15 mouse cellular contexts compared by ENCODE assay signal in genomic region chr12:15603319-15603718, GRCm38 (mm10).
A peak's percentile ranks its signal among the peaks of the same experiment; 100 is the strongest.
DNase-seq lines count a peak whose midpoint lies in the region; ATAC-seq lines count a peak whose summit lies in the region.
"Had no signal": no experiment of that assay in that cellular context is flagged by ENCODE, and none has a peak within 500 bp of the region (broad histone marks: within the 10 kb centered on the region; RNA-seq: fewer than 3 reads in every experiment).

No protein-coding gene starts in this region.

- no peak overlapping the region for H3K4me2 ChIP-seq in forebrain, embryonic 13.5 days
- no peak overlapping the region for H3K4me2 ChIP-seq in hindbrain, embryonic 16.5 days (ENCODE audit: low read length)
- no peak overlapping the region for H3K4me2 ChIP-seq in midbrain, embryonic 11.5 days
- H3K4me2 ChIP-seq: heart, embryonic 15.5 days; liver, embryonic 13.5 days; neural tube, embryonic 13.5 days had no signal

- H3K36me3 ChIP-seq in forebrain, embryonic 10.5 days (replicated peaks): no peaks in the 10 kb centered on the region
- no peaks in the 10 kb centered on the region for H3K36me3 ChIP-seq in forebrain, embryonic 13.5 days (ENCODE audit: poor library complexity, severe bottlenecking)
- H3K36me3 ChIP-seq in hindbrain, embryonic 16.5 days (ENCODE audit: control insufficient read depth, insufficient read depth, low read length): no peaks in the 10 kb centered on the region
- no peaks in the 10 kb centered on the region for H3K36me3 ChIP-seq in midbrain, embryonic 11.5 days (ENCODE audit: control insufficient read depth, insufficient read depth, low read length)
- H3K36me3 ChIP-seq: heart, embryonic 15.5 days; liver, embryonic 13.5 days; neural tube, embryonic 13.5 days had no signal

- peaks cover 30% of the 10 kb centered on the region for H3K4me1 ChIP-seq in forebrain, embryonic 10.5 days
- H3K4me1 ChIP-seq in forebrain, embryonic 13.5 days: peaks cover 11% of the 10 kb centered on the region
- peaks cover 4% of the 10 kb centered on the region for H3K4me1 ChIP-seq in hindbrain, embryonic 16.5 days (ENCODE audit: control insufficient read depth, insufficient read depth, low read depth, low read length)
- peaks cover 3% of the 10 kb centered on the region; the same call in 1 of the 2 replicates for H3K4me1 ChIP-seq in midbrain, embryonic 11.5 days (ENCODE audit: control insufficient read depth, insufficient read depth, low read length)
- H3K4me1 ChIP-seq: liver, embryonic 13.5 days had no signal

- no peak overlapping the region for H3K4me3 ChIP-seq in forebrain, embryonic 10.5 days
- no peak overlapping the region for H3K4me3 ChIP-seq in forebrain, embryonic 13.5 days
- H3K4me3 ChIP-seq in hindbrain, embryonic 16.5 days (ENCODE audit: low read length): no peak overlapping the region
- no peak overlapping the region for H3K4me3 ChIP-seq in midbrain, embryonic 11.5 days (ENCODE audit: low read depth, low read length)
- H3K4me3 ChIP-seq: gastrocnemius, adult 2 months; heart, embryonic 15.5 days; liver, embryonic 13.5 days; neural tube, embryonic 13.5 days had no signal

- H3K9me3 ChIP-seq in forebrain, embryonic 10.5 days: no peaks in the 10 kb centered on the region
- H3K9me3 ChIP-seq in forebrain, embryonic 13.5 days (replicated peaks): no peaks in the 10 kb centered on the region
- no peaks in the 10 kb centered on the region for H3K9me3 ChIP-seq in hindbrain, embryonic 16.5 days (ENCODE audit: control insufficient read depth, low read length)
- no peaks in the 10 kb centered on the region for H3K9me3 ChIP-seq in midbrain, embryonic 11.5 days (ENCODE audit: control insufficient read depth, low read length)
- H3K9me3 ChIP-seq: heart, embryonic 15.5 days; liver, embryonic 13.5 days; neural tube, embryonic 13.5 days had no signal

- no peak overlapping the region for H3K9ac ChIP-seq in forebrain, embryonic 13.5 days
- no peak overlapping the region for H3K9ac ChIP-seq in hindbrain, embryonic 16.5 days (ENCODE audit: low read depth, low read length)
- no peak overlapping the region for H3K9ac ChIP-seq in midbrain, embryonic 11.5 days (ENCODE audit: low read length)
- H3K9ac ChIP-seq: heart, embryonic 15.5 days; liver, embryonic 13.5 days; neural tube, embryonic 13.5 days had no signal

- no peaks in the 10 kb centered on the region for H3K27me3 ChIP-seq in forebrain, embryonic 10.5 days (ENCODE audit: poor library complexity, severe bottlenecking)
- H3K27me3 ChIP-seq in forebrain, embryonic 13.5 days: no peaks in the 10 kb centered on the region
- no peaks in the 10 kb centered on the region for H3K27me3 ChIP-seq in hindbrain, embryonic 16.5 days (replicated peaks; ENCODE audit: control insufficient read depth, insufficient read depth, low read length)
- no peaks in the 10 kb centered on the region for H3K27me3 ChIP-seq in midbrain, embryonic 11.5 days (ENCODE audit: control insufficient read depth, insufficient read depth, low read length)
- H3K27me3 ChIP-seq: heart, embryonic 15.5 days; liver, embryonic 13.5 days; neural tube, embryonic 13.5 days had no signal

- WGBS in forebrain, embryonic 10.5 days: 62% methylated on average over 5 of the region's 5 CpGs
- 53% methylated on average over 5 of the region's 5 CpGs for WGBS in forebrain, embryonic 13.5 days
- 44% methylated on average over 5 of the region's 5 CpGs for WGBS in hindbrain, embryonic 16.5 days
- WGBS in midbrain, embryonic 11.5 days: 42% methylated on average over 5 of the region's 5 CpGs

- peak; percentile 29 for DNase-seq in forebrain, embryonic 10.5 days (ENCODE audit: extremely low spot score, low spot score)
- peak; percentile 79 for DNase-seq in embryo, embryonic 11 days
- peak; percentile 89 for DNase-seq in midbrain, embryonic 11.5 days (ENCODE audit: low spot score, missing footprints)
- no peak for DNase-seq in gastrocnemius, postnatal 10 days
- no peak for DNase-seq in layer of hippocampus, postnatal 10 days (ENCODE audit: low spot score in 2 of 2)
- DNase-seq in thymus, postnatal 0 days (ENCODE audit: low spot score): no peak
- DNase-seq: gastrocnemius, adult 2 months; kidney, adult 2 months; layer of hippocampus, adult 9-11 months; liver, embryonic 13.5 days; lung, postnatal 4 days had no signal

- H3K27ac ChIP-seq in forebrain, embryonic 10.5 days: no peak overlapping the region
- no peak overlapping the region for H3K27ac ChIP-seq in forebrain, embryonic 13.5 days
- H3K27ac ChIP-seq in hindbrain, embryonic 16.5 days (ENCODE audit: low read depth, low read length): no peak overlapping the region
- no peak overlapping the region for H3K27ac ChIP-seq in midbrain, embryonic 11.5 days (ENCODE audit: low read depth, low read length)
- H3K27ac ChIP-seq: heart, embryonic 15.5 days; liver, embryonic 13.5 days; neural tube, embryonic 13.5 days had no signal

- no peak for ATAC-seq in forebrain, embryonic 13.5 days
- ATAC-seq in hindbrain, embryonic 16.5 days: 0 out of 2 replicates have a peak, but pooled peaks have one; percentile 63
- ATAC-seq in midbrain, embryonic 11.5 days (ENCODE audit: low FRiP score): no peak; the same call in 1 of the 2 replicates

Comparison
In these comparisons a context has a peak if more than half of its experiments do, and no peak if none do; other contexts are left out.
1. DNase-seq: peak in forebrain, embryonic 10.5 days (single experiment), embryo, embryonic 11 days (single experiment) and midbrain, embryonic 11.5 days (single experiment); none in gastrocnemius, postnatal 10 days (single experiment), layer of hippocampus, postnatal 10 days (0 of 2) and thymus, postnatal 0 days (single experiment).